Mouse (Mus musculus): ENCODE measurements around the gene Kcnh6. TPM values are rescaled to one million over a fixed set of nuclear protein-coding genes. Genes with fewer than 3 reads are reported as not detected.

Kcnh6 gene
- 0.15 TPM for polyA plus RNA-seq (2014; fragmentation: Illumina TruSeq; extraction: RNeasy Lipid Tissue Mini Kit (QIAGEN cat#74804); ENCODE audit: low read depth, low replicate concordance)

DNA sequence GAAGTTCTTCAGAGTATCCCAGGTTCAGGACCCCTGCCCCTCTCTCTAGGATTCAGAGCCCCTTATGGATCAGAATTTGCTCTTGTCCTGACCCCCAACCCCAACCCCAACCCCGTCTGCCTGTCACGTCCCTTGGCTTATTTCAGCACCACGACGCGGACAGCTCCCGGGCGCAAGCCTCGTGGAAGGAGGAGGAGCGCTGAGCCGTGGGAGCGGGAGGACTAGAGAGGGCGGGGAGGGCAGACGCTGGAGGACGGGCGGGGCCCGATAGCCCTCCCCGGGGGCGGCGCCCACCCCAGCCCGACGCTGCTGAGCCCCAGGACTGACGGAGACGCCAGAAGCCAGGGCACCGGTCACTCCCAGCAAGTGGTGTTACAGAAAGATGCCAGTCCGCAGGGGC, at the start of gene Kcnh6:
Kcnh6 (plus strand) TSS at position 304 of the 400 bp plus-strand sequence.

DNA sequence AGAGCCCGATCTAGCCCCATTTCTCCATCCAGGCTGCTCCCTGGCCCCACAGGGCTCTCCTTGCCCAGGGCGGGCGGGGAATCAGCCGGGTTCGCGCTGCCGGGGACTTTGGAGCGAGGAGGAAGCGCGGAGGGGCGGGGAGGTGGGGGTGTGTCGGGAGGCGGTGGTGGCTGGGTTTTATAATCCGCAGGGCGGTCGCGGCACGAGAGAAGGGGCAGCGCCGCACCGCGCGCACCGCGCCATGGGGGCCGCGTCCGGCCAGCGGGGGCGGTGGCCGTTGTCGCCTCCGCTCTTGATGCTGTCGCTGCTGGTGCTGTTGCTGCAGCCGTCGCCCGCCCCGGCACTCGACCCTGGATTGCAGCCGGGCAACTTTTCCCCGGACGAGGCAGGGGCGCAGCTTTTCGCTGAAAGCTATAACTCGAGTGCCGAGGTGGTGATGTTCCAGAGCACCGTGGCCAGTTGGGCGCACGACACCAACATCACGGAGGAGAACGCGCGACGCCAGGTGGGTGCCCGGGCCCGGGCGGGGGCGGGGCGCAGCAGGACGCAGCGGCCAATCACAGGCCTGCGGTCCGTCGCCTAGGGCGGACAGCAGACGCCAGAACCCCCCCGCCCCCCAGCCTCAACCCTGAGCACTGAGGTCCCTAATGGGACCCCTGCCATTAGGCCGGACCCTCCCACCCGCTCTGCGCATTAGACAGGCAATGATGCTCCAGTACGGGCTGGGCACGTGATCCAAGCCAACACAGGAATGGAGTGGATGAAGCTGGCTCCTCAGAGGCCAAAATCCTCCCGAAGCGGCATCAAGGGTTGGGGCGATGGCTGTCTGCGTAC, 40.0 kb upstream of the Kcnh6 start, which contains the start of gene Ace:
Ace (plus strand) TSS at position 205 of the 834 bp plus-strand sequence.

DNA sequence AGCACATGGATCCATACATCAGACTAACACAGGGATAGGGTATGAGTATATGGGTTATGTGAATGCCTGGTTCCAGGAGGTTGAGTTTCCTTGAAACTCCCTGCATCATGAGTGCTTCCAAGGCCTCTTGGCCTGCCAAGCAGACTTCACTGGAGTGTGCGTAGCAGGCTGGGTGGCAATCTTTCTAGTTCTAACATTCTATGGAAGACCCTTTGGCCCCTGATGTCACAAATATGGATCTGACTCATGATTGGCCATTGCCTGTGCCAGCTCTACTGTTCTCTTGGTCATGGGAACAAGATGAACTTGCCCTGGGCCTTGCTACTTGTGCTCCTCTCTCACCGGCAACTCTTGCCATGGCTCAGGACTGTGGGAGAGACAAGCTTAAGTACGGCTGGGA, 13.5 kb upstream of the Kcnh6 start, which contains the start of gene Ace3:
Ace3 (plus strand) TSS at position 301 of the 400 bp plus-strand sequence.

DNA sequence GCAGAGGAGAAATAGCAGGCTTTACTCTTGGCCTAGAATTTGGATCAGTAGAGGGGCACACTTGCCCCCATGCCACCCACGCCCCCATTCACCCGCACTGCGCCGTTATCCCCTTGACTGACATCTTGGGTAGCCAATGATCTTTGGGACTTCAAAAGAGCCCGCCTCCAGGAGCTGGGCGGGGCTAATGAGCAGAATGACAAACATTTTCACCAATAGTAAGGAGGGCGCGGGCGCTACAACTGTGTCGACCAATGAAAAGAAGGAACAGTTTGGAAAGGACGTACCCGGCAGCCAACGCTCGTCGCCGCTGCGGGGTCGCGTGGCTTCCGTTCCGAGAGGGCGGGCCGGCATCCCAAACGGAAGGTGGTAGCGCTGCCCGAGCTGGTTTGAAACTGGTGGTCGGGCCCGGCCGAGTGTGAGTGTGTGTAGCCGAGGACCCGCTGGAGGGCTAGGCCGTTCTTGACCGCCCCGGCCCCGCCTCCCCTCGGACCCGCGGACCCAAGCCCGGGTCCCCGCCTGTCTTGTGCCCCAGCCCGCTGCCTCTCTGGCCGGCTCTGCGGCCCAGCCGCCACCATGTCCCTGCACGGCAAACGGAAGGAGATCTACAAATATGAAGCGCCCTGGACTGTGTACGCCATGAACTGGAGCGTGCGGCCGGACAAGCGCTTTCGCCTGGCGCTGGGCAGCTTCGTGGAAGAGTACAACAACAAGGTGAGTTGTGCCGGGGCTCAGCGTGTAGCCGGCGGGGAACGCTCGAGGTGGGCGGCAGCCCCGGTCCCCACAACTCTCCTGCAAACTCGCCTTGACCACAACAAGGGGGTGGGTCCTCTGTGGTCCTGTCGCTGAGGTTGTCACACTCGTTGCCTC, 28.9 kb downstream of the Kcnh6 start, which contains the start of gene Dcaf7:
Dcaf7 (plus strand) TSS at position 325 of the 870 bp plus-strand sequence.

DNA sequence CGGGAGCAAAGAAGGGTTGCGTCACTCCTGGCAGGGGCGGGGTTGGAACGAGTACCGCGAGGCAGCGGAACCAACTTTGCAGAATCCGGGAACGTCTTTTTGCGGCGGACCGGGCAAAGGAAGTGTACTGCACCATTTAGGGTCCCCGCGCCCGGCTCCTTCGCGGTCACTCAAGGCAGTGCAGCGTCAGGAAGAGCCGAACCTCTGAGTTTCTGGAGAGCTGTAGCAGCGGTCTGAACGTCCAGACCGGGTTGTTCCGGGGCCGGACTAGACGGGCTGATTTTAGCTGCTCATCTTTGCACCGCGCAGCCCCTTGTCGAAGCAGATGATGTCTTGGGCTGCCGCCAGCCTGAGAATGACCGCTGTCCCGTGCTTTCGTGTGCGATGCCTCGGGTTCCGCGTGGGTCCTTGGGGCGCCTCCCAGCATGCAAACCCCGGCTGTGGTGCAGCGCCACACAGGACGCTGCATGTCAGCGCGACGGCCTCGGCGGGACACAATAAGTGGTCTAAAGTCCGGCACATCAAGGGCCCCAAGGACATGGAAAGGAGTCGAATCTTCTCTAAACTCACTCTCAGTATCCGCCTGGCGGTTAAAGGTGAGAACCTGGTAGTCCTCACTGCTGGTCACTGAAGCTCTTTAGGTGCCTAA, 58.1 kb downstream of the Kcnh6 start, which contains the start of gene Taco1:
Taco1 (plus strand) TSS at position 139 of the 649 bp plus-strand sequence.

Other genes starting within 250 kb of the Kcnh6 start
- gene Cyb561, start 54.8 kb upstream of the Kcnh6 start, polyA plus RNA-seq (2014; fragmentation: Illumina TruSeq; extraction: RNeasy Lipid Tissue Mini Kit (QIAGEN cat#74804); ENCODE audit: low read depth, low replicate concordance) = 486 TPM
- gene Ace, start 40.2 kb upstream of the Kcnh6 start, polyA plus RNA-seq (2014; fragmentation: Illumina TruSeq; extraction: RNeasy Lipid Tissue Mini Kit (QIAGEN cat#74804); ENCODE audit: low read depth, low replicate concordance) = 305 TPM
- 1.2 TPM for gene Ace3, start 13.4 kb upstream of the Kcnh6 start, polyA plus RNA-seq (2014; fragmentation: Illumina TruSeq; extraction: RNeasy Lipid Tissue Mini Kit (QIAGEN cat#74804); ENCODE audit: low read depth, low replicate concordance)
- gene Dcaf7, start 28.7 kb downstream of the Kcnh6 start, polyA plus RNA-seq (2014; fragmentation: Illumina TruSeq; extraction: RNeasy Lipid Tissue Mini Kit (QIAGEN cat#74804); ENCODE audit: low read depth, low replicate concordance) = 42.8 TPM
- 12.3 TPM for gene Taco1, start 57.9 kb downstream of the Kcnh6 start, polyA plus RNA-seq (2014; fragmentation: Illumina TruSeq; extraction: RNeasy Lipid Tissue Mini Kit (QIAGEN cat#74804); ENCODE audit: low read depth, low replicate concordance)
- gene Map3k3, start 76.5 kb downstream of the Kcnh6 start, polyA plus RNA-seq (2014; fragmentation: Illumina TruSeq; extraction: RNeasy Lipid Tissue Mini Kit (QIAGEN cat#74804); ENCODE audit: low read depth, low replicate concordance) = 39.8 TPM
- gene Gm10840, start 152.7 kb downstream of the Kcnh6 start, polyA plus RNA-seq (2014; fragmentation: Illumina TruSeq; extraction: RNeasy Lipid Tissue Mini Kit (QIAGEN cat#74804); ENCODE audit: low read depth, low replicate concordance) = 4.8 TPM
- 43.2 TPM for gene Limd2, start 152.7 kb downstream of the Kcnh6 start, polyA plus RNA-seq (2014; fragmentation: Illumina TruSeq; extraction: RNeasy Lipid Tissue Mini Kit (QIAGEN cat#74804); ENCODE audit: low read depth, low replicate concordance)
- gene Strada, start 194.0 kb downstream of the Kcnh6 start, polyA plus RNA-seq (2014; fragmentation: Illumina TruSeq; extraction: RNeasy Lipid Tissue Mini Kit (QIAGEN cat#74804); ENCODE audit: low read depth, low replicate concordance) = 21.7 TPM
- 76.2 TPM for gene Ccdc47, start 208.2 kb downstream of the Kcnh6 start, polyA plus RNA-seq (2014; fragmentation: Illumina TruSeq; extraction: RNeasy Lipid Tissue Mini Kit (QIAGEN cat#74804); ENCODE audit: low read depth, low replicate concordance)
- gene Ddx42, start 208.8 kb downstream of the Kcnh6 start, polyA plus RNA-seq (2014; fragmentation: Illumina TruSeq; extraction: RNeasy Lipid Tissue Mini Kit (QIAGEN cat#74804); ENCODE audit: low read depth, low replicate concordance) = 43.4 TPM
- 37.5 TPM for gene Ftsj3, start 248.0 kb downstream of the Kcnh6 start, polyA plus RNA-seq (2014; fragmentation: Illumina TruSeq; extraction: RNeasy Lipid Tissue Mini Kit (QIAGEN cat#74804); ENCODE audit: low read depth, low replicate concordance)
- 123 TPM for gene Psmc5, start 248.0 kb downstream of the Kcnh6 start, polyA plus RNA-seq (2014; fragmentation: Illumina TruSeq; extraction: RNeasy Lipid Tissue Mini Kit (QIAGEN cat#74804); ENCODE audit: low read depth, low replicate concordance)